Mouse (Mus musculus) heart, adult 2 months (tissue): ENCODE data around the gene Fbxo4. TPM values are rescaled to one million over a fixed set of nuclear protein-coding genes. Genes with fewer than 3 reads are reported as not detected.

Experiments used
- DNase-seq, 2 experiments: peaks; one replicate each; pipeline ENCODE4 v3.0.0; 2021
- H3K27ac ChIP-seq: fragments of 200-600 bp; 2 replicates; pipeline ENCODE4 v1.8.1; 2022
- H3K27me3 ChIP-seq: fragments of 200-500 bp; 2 replicates; pipeline ENCODE4 v1.6.1; 2012; ENCODE audit warnings: mild to moderate bottlenecking, low read length, inconsistent platforms, mixed read lengths; ENCODE audit not compliant: control insufficient read depth, insufficient read depth
- H3K36me3 ChIP-seq: fragments of 200-500 bp; 2 replicates; pipeline ENCODE4 v1.6.1; 2012; ENCODE audit warnings: low read length, inconsistent platforms; ENCODE audit not compliant: control insufficient read depth, insufficient read depth
- H3K4me1 ChIP-seq: fragments of 200-500 bp; 2 replicates; pipeline ENCODE4 v1.6.1; 2011; ENCODE audit warnings: low read length; ENCODE audit not compliant: control insufficient read depth, insufficient read depth
- H3K4me3 ChIP-seq: fragments of 200-600 bp; 2 replicates; pipeline ENCODE4 v1.8.1; 2022
- H3K79me2 ChIP-seq: fragments of 200-500 bp; replicated peaks from 2 replicates; pipeline ENCODE4 v1.6.1; 2012; ENCODE audit warnings: mild to moderate bottlenecking, inconsistent platforms, low read length, moderate library complexity, mixed read lengths; ENCODE audit not compliant: control insufficient read depth, insufficient read depth
- H3K9ac ChIP-seq: fragments of 200-500 bp; 2 replicates; pipeline ENCODE4 v1.6.1; 2012; ENCODE audit warnings: low read depth, mild to moderate bottlenecking, control low read depth, inconsistent platforms, low read length, mixed read lengths
- CTCF ChIP-seq: fragments of 200-600 bp; IDR thresholded peaks from 2 replicates; pipeline ENCODE4 v1.8.1; 2022; ENCODE audit warnings: antibody characterized with exemption, mild to moderate bottlenecking, moderate library complexity
- EP300 ChIP-seq: fragments of 200-500 bp; IDR thresholded peaks from 2 replicates; pipeline ENCODE4 v1.6.1; 2011; ENCODE audit warnings: low read depth, low read length, control low read depth; ENCODE audit not compliant: insufficient read depth
- POLR2A ChIP-seq: fragments of 200-500 bp; IDR thresholded peaks from 2 replicates; pipeline ENCODE4 v1.6.1; 2011; ENCODE audit warnings: mild to moderate bottlenecking, low read depth, low read length, control low read depth; ENCODE audit not compliant: insufficient read depth
- WGBS: fragments of 180-500 bp; shearing (Covaris S2); methylation state at CpG from one replicate; pipeline ENCODE4 v1.1.7; 2018; 5-methylcytosine and 5-hydroxymethylcytosine counted together
- intact Hi-C: fragments of 180-260 bp; cut with DNase I; formaldehyde crosslinking; loops from one replicate; pipeline ENCODE4 v1.15.1; 2025
- polyA plus RNA-seq: library from polyadenylated mRNA; depleted of rRNA; stranded (reverse); fragments of >200 nt; gene quantifications from 2 replicates; pipeline ENCODE4 v1.2.3, GENCODE M21; 2012
- total RNA-seq, 2 experiments: library from RNA; stranded (reverse); gene quantifications; 2 replicates each; pipeline ENCODE4 v1.2.3; 2021

Gene Fbxo4
- total and polyA plus RNA-seq, 3 experiments, result 6.0 to 8.1 (median 6.7) TPM

DNA sequence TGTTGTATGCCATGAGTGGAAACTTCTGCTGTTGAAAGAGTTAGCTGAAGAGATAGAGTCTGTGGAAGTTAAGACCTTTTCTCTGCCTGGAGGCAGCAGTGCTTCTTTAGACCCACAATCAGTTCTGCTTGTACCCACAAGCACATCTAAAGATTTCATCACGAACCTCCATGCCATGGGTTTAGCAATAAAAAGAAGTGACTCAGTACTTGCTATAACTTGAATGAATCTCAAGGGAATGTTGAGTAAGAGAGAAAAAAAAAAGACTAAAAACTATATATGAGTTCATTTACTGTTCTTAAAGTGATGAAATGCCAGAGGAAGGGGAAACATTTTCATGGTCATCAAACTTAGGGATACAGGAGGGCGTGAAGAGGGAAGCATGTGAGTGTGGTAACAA, 21.2 kb upstream of the Fbxo4 start:
- H3K36me3 ChIP-seq, result no peaks in the 10 kb centered on the region
- H3K79me2 ChIP-seq, result no peaks in the 10 kb centered on the region
- 72% methylated on average over 2 of the region's 2 CpGs for WGBS
- H3K9ac ChIP-seq, result no peak overlapping the region
- no peaks in the 10 kb centered on the region; the same call in 1 of the 2 replicates for H3K4me1 ChIP-seq
- no peak overlapping the region for H3K27ac ChIP-seq
- no peak overlapping the region for H3K4me3 ChIP-seq
- intact Hi-C loops, result no loop called here
- DNase-seq, result no peak
- H3K27me3 ChIP-seq, result no peaks in the 10 kb centered on the region
- no peak for TF ChIP-seq EP300
- TF ChIP-seq POLR2A, result no peak
- no peak for TF ChIP-seq CTCF

DNA sequence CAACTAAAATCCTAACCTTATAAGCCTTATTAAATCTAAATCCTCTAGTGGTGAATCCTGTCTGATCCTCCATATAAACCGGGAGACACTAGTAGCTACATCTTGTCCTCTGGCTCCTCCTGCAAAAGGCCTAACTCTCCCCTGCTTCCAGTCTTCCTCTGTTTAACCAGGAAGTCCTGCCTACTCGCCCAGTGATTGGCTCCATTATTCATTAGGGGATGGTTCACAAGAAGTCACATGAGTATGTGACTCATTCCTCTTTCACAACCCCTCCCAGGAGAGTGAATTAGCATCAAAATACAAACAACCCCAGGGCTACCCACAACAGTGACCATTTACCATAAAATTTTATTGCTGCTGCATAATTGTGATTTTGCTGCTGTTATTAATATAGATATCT, 19.8 kb upstream of the Fbxo4 start:
- Histone ChIP-seq H3K36me3 (no peaks in the 10 kb centered on the region; the same call in 1 of the 2 replicates), H3K9ac (no peak overlapping the region), H3K79me2 (no peaks in the 10 kb centered on the region), H3K4me3 (no peak overlapping the region), H3K27me3 (no peaks in the 10 kb centered on the region), H3K27ac (no peak overlapping the region), H3K4me1 (no peaks in the 10 kb centered on the region; the same call in none of the 2 replicates)
- WGBS, result 61% methylated on average over 2 of the region's 2 CpGs
- intact Hi-C loops, result no loop called here
- TF ChIP-seq EP300, result no peak
- no peak for TF ChIP-seq POLR2A
- TF ChIP-seq CTCF, result no peak
- DNase-seq, result no peak

GRCm38 (mm10) chr15:3996267-3997010, 17.1 kb upstream of the Fbxo4 start:
- Histone ChIP-seq H3K79me2 (no peaks in the 10 kb centered on the region), H3K9ac (peak overlapping the region; percentile 85), H3K36me3 (peaks cover 9% of the 10 kb centered on the region), H3K27ac (peak overlapping the region; percentile 87), H3K4me1 (no peaks in the 10 kb centered on the region; the same call in none of the 2 replicates), H3K4me3 (peak overlapping the region; percentile 48), H3K27me3 (no peaks in the 10 kb centered on the region)
- WGBS, result 18% methylated on average over 14 of the region's 14 CpGs
- no peak for TF ChIP-seq EP300
- TF ChIP-seq POLR2A, result no peak; the same call in 1 of the 2 replicates
- TF ChIP-seq CTCF, result no peak
- intact Hi-C loops, result loop anchor here (1.0 kb wide), 1 partner anchor 31 kb away; no protein-coding TSS in a partner anchor
- no peak for DNase-seq

GRCm38 (mm10) chr15:3995448-3996266, 16.3 kb upstream of the Fbxo4 start, which contains the start of gene AW549877:
TSS of gene AW549877 (minus strand) at chr15:3995744.
- Histone ChIP-seq H3K4me3 (peak within 1 kb of the TSS; percentile 65), H3K27me3 (no peaks in the 10 kb centered on the region), H3K79me2 (no peaks in the 10 kb centered on the region), H3K27ac (peak within 1 kb of the TSS; percentile 99), H3K4me1 (no peaks in the 10 kb centered on the region; the same call in none of the 2 replicates), H3K9ac (peak within 1 kb of the TSS; percentile 99), H3K36me3 (peaks cover 9% of the 10 kb centered on the region)
- intact Hi-C loops, result loop anchor here (1.0 kb wide), 1 partner anchor 32 kb away; no protein-coding TSS in a partner anchor
- under 1% methylated on average over 61 of the region's 61 CpGs for WGBS
- peak; percentile 99 to 100 for DNase-seq
- TF ChIP-seq CTCF (0 out of 2 replicates have a peak, but pooled peaks have one; percentile 3), POLR2A (peak; percentile 88), EP300 (peak; percentile 87)

DNA sequence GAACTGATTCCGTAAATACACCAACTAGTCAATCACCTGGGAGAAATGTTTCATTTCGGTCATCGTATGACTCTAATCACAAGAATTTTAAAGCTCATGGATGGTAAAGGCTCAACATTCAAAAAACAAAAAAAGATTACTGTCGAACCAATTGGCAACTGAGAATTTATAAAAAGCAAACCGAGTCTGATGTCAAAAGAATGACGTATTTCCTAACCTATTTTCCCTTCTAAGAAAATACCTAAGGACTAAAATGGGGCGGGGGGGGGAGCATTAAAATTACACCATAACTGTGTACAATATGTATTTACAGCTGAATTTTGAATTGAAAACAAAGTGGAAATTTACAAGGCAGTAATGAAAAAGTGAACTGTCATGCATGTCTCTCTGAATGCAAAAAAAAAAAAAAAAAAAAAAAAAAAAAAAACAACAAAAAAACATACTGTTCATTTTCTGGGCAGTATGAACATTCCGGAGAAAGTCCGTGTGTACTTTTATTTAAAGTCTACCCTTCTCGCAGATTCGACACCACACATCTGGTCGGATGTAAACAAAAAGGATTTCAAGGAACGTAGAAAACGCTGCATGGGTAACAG, 15.6 kb upstream of the Fbxo4 start:
- H3K4me1 ChIP-seq, result no peaks in the 10 kb centered on the region; the same call in none of the 2 replicates
- intact Hi-C loops, result loop anchor here (1.0 kb wide), 1 partner anchor 16 kb away; the partner anchor contains the start of gene Fbxo4
- 12% methylated on average over 14 of the region's 14 CpGs for WGBS

More for the DNA sequence above, 15.6 kb upstream of the Fbxo4 start:
- H3K36me3 ChIP-seq, result peaks cover 11% of the 10 kb centered on the region
- H3K27me3 ChIP-seq, result no peaks in the 10 kb centered on the region
- DNase-seq, result no peak
- peak overlapping the region; percentile 65 for H3K4me3 ChIP-seq
- TF ChIP-seq CTCF (no peak), EP300 (no peak), POLR2A (no peak)
- peak overlapping the region; percentile 99 for H3K27ac ChIP-seq
- H3K9ac ChIP-seq, result peak overlapping the region; percentile 99
- H3K79me2 ChIP-seq, result no peaks in the 10 kb centered on the region
